ENCODE assay signal across 8 mouse cellular contexts in the genomic region with DNA sequence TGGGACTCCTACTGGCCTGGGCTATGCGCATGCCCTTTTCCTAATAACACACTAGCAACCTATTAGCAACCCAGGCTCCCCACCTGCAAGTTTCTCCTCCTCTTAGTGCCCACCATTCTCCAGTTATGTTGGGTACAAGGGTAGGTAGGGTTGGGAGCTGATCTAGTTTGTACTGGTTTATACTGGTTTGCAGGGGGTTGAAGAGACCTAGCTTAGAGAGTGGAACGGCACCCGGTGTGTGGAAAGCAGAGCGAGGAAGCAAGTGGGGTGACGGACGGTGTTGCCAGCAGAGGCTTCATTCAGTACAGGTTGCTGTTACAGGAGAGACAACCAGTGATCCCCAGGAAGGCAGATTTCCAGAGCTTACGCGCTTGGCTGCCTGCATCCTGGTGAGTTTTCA. TPM values are rescaled to one million over a fixed set of nuclear protein-coding genes. Genes with fewer than 3 reads are reported as not detected.
DNase-seq lines count a peak whose midpoint lies in the region; ATAC-seq lines count a peak whose summit lies in the region.
"Not testable (repeated sequence)": the region's sequence is repeated elsewhere in the genome, so short reads cannot be mapped to it uniquely, and the experiment has no call there.

A gene (plus strand): TSS at position 301 of the 400 bp plus-strand sequence.

- H3K4me2 ChIP-seq in embryonic facial prominence, embryonic 14.5 days (ENCODE audit: low read depth, low read length); limb, embryonic 15.5 days; midbrain, embryonic 11.5 days; stomach, embryonic 16.5 days (ENCODE audit: low read depth, low read length): not testable (repeated sequence)

- not testable (repeated sequence) for ATAC-seq in activated CD4-positive, CD25-positive, alpha-beta regulatory T cell, adult 4 months; embryonic facial prominence, embryonic 14.5 days (ENCODE audit: low read depth); hematopoietic stem cell, adult 5-6 weeks (replicated peaks in 1 of 2; ENCODE audit: insufficient read depth in 1 of 2, low FRiP score in 2 of 2, low TSS enrichment in 1 of 2, low read depth in 1 of 2, poor library complexity in 2 of 2, severe bottlenecking in 2 of 2); limb, embryonic 15.5 days (ENCODE audit: insufficient number of reproducible peaks, low FRiP score, low TSS enrichment, low read depth); midbrain, embryonic 11.5 days (ENCODE audit: low FRiP score); stomach, embryonic 16.5 days (ENCODE audit: insufficient read depth, low FRiP score)

- not testable (repeated sequence) for H3K9ac ChIP-seq in embryonic facial prominence, embryonic 14.5 days (ENCODE audit: low read depth, low read length); limb, embryonic 15.5 days; midbrain, embryonic 11.5 days (ENCODE audit: low read length); stomach, embryonic 16.5 days (ENCODE audit: low read length)

- H3K27ac ChIP-seq in embryonic facial prominence, embryonic 14.5 days (replicated peaks; ENCODE audit: low read depth, low read length); limb, embryonic 15.5 days; midbrain, embryonic 11.5 days (ENCODE audit: low read depth, low read length); stomach, embryonic 16.5 days (ENCODE audit: low read length): not testable (repeated sequence)

- not testable (repeated sequence) for H3K9me3 ChIP-seq in embryonic facial prominence, embryonic 14.5 days (ENCODE audit: control insufficient read depth, low read length); limb, embryonic 15.5 days; midbrain, embryonic 11.5 days (ENCODE audit: control insufficient read depth, low read length); stomach, embryonic 16.5 days (replicated peaks; ENCODE audit: control insufficient read depth, low read length)

- not testable (repeated sequence) for DNase-seq in embryonic facial prominence, embryonic 14.5 days (ENCODE audit: low spot score); gastrocnemius, postnatal 36 days; layer of hippocampus, adult 18-20 months (ENCODE audit: low spot score in 2 of 2); midbrain, embryonic 11.5 days (ENCODE audit: low spot score, missing footprints)

- not testable (repeated sequence) for H3K36me3 ChIP-seq in embryonic facial prominence, embryonic 14.5 days (ENCODE audit: control insufficient read depth, insufficient read depth, low read length); limb, embryonic 15.5 days; midbrain, embryonic 11.5 days (ENCODE audit: control insufficient read depth, insufficient read depth, low read length); stomach, embryonic 16.5 days (ENCODE audit: control insufficient read depth, insufficient read depth, low read length)

- not testable (repeated sequence) for H3K27me3 ChIP-seq in embryonic facial prominence, embryonic 14.5 days (replicated peaks; ENCODE audit: control insufficient read depth, insufficient read depth, low read length); limb, embryonic 15.5 days; midbrain, embryonic 11.5 days (ENCODE audit: control insufficient read depth, insufficient read depth, low read length); stomach, embryonic 16.5 days (ENCODE audit: control insufficient read depth, insufficient read depth, low read length)

- H3K4me1 ChIP-seq in embryonic facial prominence, embryonic 14.5 days (ENCODE audit: control insufficient read depth, insufficient read depth, low read length); limb, embryonic 15.5 days; midbrain, embryonic 11.5 days (ENCODE audit: control insufficient read depth, insufficient read depth, low read length); stomach, embryonic 16.5 days (ENCODE audit: control insufficient read depth, insufficient read depth, low read length): not testable (repeated sequence)

- not testable (repeated sequence) for H3K4me3 ChIP-seq in embryonic facial prominence, embryonic 14.5 days (ENCODE audit: low read depth, low read length); limb, embryonic 15.5 days; midbrain, embryonic 11.5 days (ENCODE audit: low read depth, low read length); stomach, embryonic 16.5 days (replicated peaks; ENCODE audit: low read length)

- WGBS in embryonic facial prominence, embryonic 14.5 days, result no CpG with 5 or more reads among the region's 8 CpGs
- 100% methylated on average over 1 of the region's 8 CpGs for WGBS in limb, embryonic 15.5 days
- WGBS in midbrain, embryonic 11.5 days, result no CpG with 5 or more reads among the region's 8 CpGs
- no CpG with 5 or more reads among the region's 8 CpGs for WGBS in stomach, embryonic 16.5 days

- intact Hi-C loops in gastrocnemius, postnatal 36 days (cut with DNase I), result not testable (repeated sequence)

RNA-seq across cellular contexts. Expression of the gene that starts here (rescaled TPM):
- polyA plus RNA-seq in activated CD4-positive, CD25-positive, alpha-beta regulatory T cell, adult 4 months (2017; shearing (Covaris generic)), result 100 to 1,000 TPM; 368 to 401 TPM
- 183 and 184 TPM in 2 replicates for polyA plus RNA-seq in embryonic facial prominence, embryonic 14.5 days (2014; fragmentation: Nextera tagmentation; extraction: Ambion mirVana)
- 100 to 1,000 TPM in 1 of 2 experiments, 10 to 100 TPM in 1; 99.0 to 102 TPM for total RNA-seq in gastrocnemius, postnatal 36 days (2021)
- total RNA-seq in hematopoietic stem cell, adult 5-6 weeks (2017), result 439 and 500 TPM in 2 replicates
- total RNA-seq in layer of hippocampus, adult 18-20 months (2021), result 10 to 100 TPM; 41.6 to 42.7 TPM
- polyA plus RNA-seq in limb, embryonic 15.5 days (2015; fragmentation: Nextera tagmentation; extraction: Ambion mirVana), result 171 and 190 TPM in 2 replicates
- 106 and 115 TPM in 2 replicates for polyA plus RNA-seq in midbrain, embryonic 11.5 days (2014; fragmentation: Nextera tagmentation; extraction: Ambion mirVana)
- 245 and 270 TPM in 2 replicates for polyA plus RNA-seq in stomach, embryonic 16.5 days (2015; fragmentation: Nextera tagmentation; extraction: Ambion mirVana)
